ENCODE assay signal across 18 mouse cellular contexts in genomic region chr19:36522558-36523195, GRCm38 (mm10). TPM values are rescaled to one million over a fixed set of nuclear protein-coding genes. Genes with fewer than 3 reads are reported as not detected.
A peak's percentile ranks its signal among the peaks of the same experiment; 100 is the strongest.
DNase-seq lines count a peak whose midpoint lies in the region; ATAC-seq lines count a peak whose summit lies in the region.
"Had no signal": no experiment of that assay in that cellular context is flagged by ENCODE, and none has a peak within 500 bp of the region (broad histone marks: within the 10 kb centered on the region; RNA-seq: fewer than 3 reads in every experiment).

No protein-coding gene starts in this region.

- H3K4me3 ChIP-seq in midbrain, embryonic 15.5 days, result no peak overlapping the region
- H3K4me3 ChIP-seq: embryonic facial prominence, embryonic 10.5 days; erythroblast, embryonic 14.5 days; hindbrain, embryonic 13.5 days; limb, embryonic 12.5 days; liver, embryonic 13.5 days; lung, embryonic 15.5 days; megakaryocyte, embryonic 14.5 days had no signal

- H3K27ac ChIP-seq in midbrain, embryonic 15.5 days, result no peak overlapping the region
- H3K27ac ChIP-seq: embryonic facial prominence, embryonic 10.5 days; hindbrain, embryonic 13.5 days; kidney, postnatal 0 days; limb, embryonic 12.5 days; liver, embryonic 13.5 days; lung, embryonic 15.5 days had no signal

- H3K9ac ChIP-seq in midbrain, embryonic 15.5 days, result no peak overlapping the region
- H3K9ac ChIP-seq: hindbrain, embryonic 13.5 days; limb, embryonic 12.5 days; liver, embryonic 13.5 days; lung, embryonic 15.5 days had no signal

- intact Hi-C loops in gastrocnemius, postnatal 14 days (cut with DNase I; ENCODE audit: low total_unique reads), result no loop called here

- WGBS in midbrain, embryonic 15.5 days, result 75% methylated on average over 3 of the region's 3 CpGs

- no peaks in the 10 kb centered on the region for H3K4me1 ChIP-seq in midbrain, embryonic 15.5 days
- H3K4me1 ChIP-seq: embryonic facial prominence, embryonic 10.5 days; limb, embryonic 12.5 days; lung, embryonic 15.5 days had no signal

- H3K36me3 ChIP-seq in midbrain, embryonic 15.5 days (replicated peaks), result no peaks in the 10 kb centered on the region
- H3K36me3 ChIP-seq: embryonic facial prominence, embryonic 10.5 days; hindbrain, embryonic 13.5 days; limb, embryonic 12.5 days; liver, embryonic 13.5 days; lung, embryonic 15.5 days had no signal

- no peak overlapping the region for H3K4me2 ChIP-seq in midbrain, embryonic 15.5 days
- H3K4me2 ChIP-seq: hindbrain, embryonic 13.5 days; limb, embryonic 12.5 days; liver, embryonic 13.5 days; lung, embryonic 15.5 days had no signal

- ATAC-seq in CD4-positive, CD25-positive, alpha-beta regulatory T cell, adult 4 months, result peak; percentile 92
- no peak for ATAC-seq in midbrain, embryonic 15.5 days (replicated peaks)
- ATAC-seq: intestine, embryonic 16.5 days; midbrain, embryonic 16.5 days had no signal

- no peaks in the 10 kb centered on the region for H3K9me3 ChIP-seq in midbrain, embryonic 15.5 days
- H3K9me3 ChIP-seq: embryonic facial prominence, embryonic 10.5 days; hindbrain, embryonic 13.5 days; limb, embryonic 12.5 days; liver, embryonic 13.5 days; lung, embryonic 15.5 days; megakaryocyte, embryonic 14.5 days had no signal

- no peaks in the 10 kb centered on the region for H3K27me3 ChIP-seq in midbrain, embryonic 15.5 days (replicated peaks)
- H3K27me3 ChIP-seq: hindbrain, embryonic 13.5 days; limb, embryonic 12.5 days; liver, embryonic 13.5 days; lung, embryonic 15.5 days had no signal

- DNase-seq in A20 (ENCODE audit: low read depth, low spot score), result peak; percentile 16
- DNase-seq in induced T-regulatory cell, adult 2 months (ENCODE audit: low read depth), result peak; percentile 62
- peak; percentile 33 for DNase-seq in thymus, postnatal 14 days
- no peak for DNase-seq in layer of hippocampus, adult 9-11 months
- no peak for DNase-seq in gastrocnemius, postnatal 14 days
- DNase-seq: cerebellum, postnatal 25 days; liver, embryonic 13.5 days had no signal

RNA-seq across cellular contexts. Expression of gene Hectd2, which starts 31.8 kb away (rescaled TPM):
- polyA plus RNA-seq in CD4-positive, CD25-positive, alpha-beta regulatory T cell, adult 4 months (2017; shearing (Covaris generic)), result 1 to 10 TPM; 1.2 to 1.5 TPM
- 11.2 and 12.4 TPM in 2 replicates for polyA plus RNA-seq in midbrain, embryonic 15.5 days (2015; fragmentation: Nextera tagmentation; extraction: Ambion mirVana)
- 1 to 10 TPM; 2.8 to 3.4 TPM for total RNA-seq in gastrocnemius, postnatal 14 days (2021)
- polyA plus RNA-seq: erythroblast, embryonic 14.5 days had no signal

Comparison
In these comparisons a context has a peak if more than half of its experiments do, and no peak if none do; other contexts are left out.
1. DNase-seq: peak in A20 (single experiment), induced T-regulatory cell, adult 2 months (single experiment) and thymus, postnatal 14 days (single experiment); none in layer of hippocampus, adult 9-11 months (single experiment) and gastrocnemius, postnatal 14 days (single experiment).